Mouse (Mus musculus) kidney, embryonic 16.5 days (tissue): Measurements from ENCODE around the gene Kcnq1. TPM values are rescaled to one million over a fixed set of nuclear protein-coding genes. Genes with fewer than 3 reads are reported as not detected.

ENCODE experiments used
- ATAC-seq: fragments of 200-750 bp; cut with Nextera tagmentation; 2 replicates; pipeline ENCODE4 v1.8.0; 2017; ENCODE audit warnings: moderate TSS enrichment; ENCODE audit not compliant: low FRiP score, low TSS enrichment
- H3K27ac ChIP-seq: fragments of 300-500 bp; sonication (generic); 2 replicates; pipeline ENCODE4 v1.5.1; 2014; ENCODE audit warnings: low read length
- H3K27me3 ChIP-seq: fragments of 300-500 bp; sonication (generic); 2 replicates; pipeline ENCODE4 v1.6.1; 2014; ENCODE audit warnings: low read length, control low read depth, mixed read lengths; ENCODE audit not compliant: insufficient read depth
- H3K36me3 ChIP-seq: fragments of 300-500 bp; sonication (generic); 2 replicates; pipeline ENCODE4 v1.6.1; 2014; ENCODE audit warnings: low read length, control low read depth, mixed read lengths; ENCODE audit not compliant: insufficient read depth
- H3K4me1 ChIP-seq: fragments of 300-500 bp; sonication (generic); 2 replicates; pipeline ENCODE4 v1.6.1; 2014; ENCODE audit warnings: low read length, control low read depth, mixed read lengths; ENCODE audit not compliant: insufficient read depth
- H3K4me2 ChIP-seq: fragments of 300-500 bp; sonication (generic); replicated peaks from 2 replicates; pipeline ENCODE4 v1.6.1; 2014; ENCODE audit warnings: low read depth, low read length
- H3K4me3 ChIP-seq: fragments of 300-500 bp; sonication (generic); 2 replicates; pipeline ENCODE4 v1.5.1; 2014; ENCODE audit warnings: mild to moderate bottlenecking, low read length
- H3K9ac ChIP-seq: fragments of 300-500 bp; sonication (generic); replicated peaks from 2 replicates; pipeline ENCODE4 v1.6.1; 2014; ENCODE audit warnings: low read length
- H3K9me3 ChIP-seq: fragments of 300-500 bp; sonication (generic); 2 replicates; pipeline ENCODE4 v1.6.1; 2016; ENCODE audit warnings: low read length, control low read depth
- WGBS: fragments of 180-500 bp; shearing (Covaris S2); extraction: QIAGEN DNeasy Blood & Tissue Kit; methylation state at CpG from one replicate; pipeline ENCODE4 v1.1.7; 2014; 5-methylcytosine and 5-hydroxymethylcytosine counted together
- polyA plus RNA-seq: library from polyadenylated mRNA; unstranded; fragments of >200 nt; fragmentation: Nextera tagmentation; extraction: Ambion mirVana; gene quantifications from 2 replicates; pipeline ENCODE4 v1.2.1, GENCODE M21; 2015

Kcnq1 gene
- polyA plus RNA-seq, 1 experiment from 2014 or later: 9.8 TPM

DNA sequence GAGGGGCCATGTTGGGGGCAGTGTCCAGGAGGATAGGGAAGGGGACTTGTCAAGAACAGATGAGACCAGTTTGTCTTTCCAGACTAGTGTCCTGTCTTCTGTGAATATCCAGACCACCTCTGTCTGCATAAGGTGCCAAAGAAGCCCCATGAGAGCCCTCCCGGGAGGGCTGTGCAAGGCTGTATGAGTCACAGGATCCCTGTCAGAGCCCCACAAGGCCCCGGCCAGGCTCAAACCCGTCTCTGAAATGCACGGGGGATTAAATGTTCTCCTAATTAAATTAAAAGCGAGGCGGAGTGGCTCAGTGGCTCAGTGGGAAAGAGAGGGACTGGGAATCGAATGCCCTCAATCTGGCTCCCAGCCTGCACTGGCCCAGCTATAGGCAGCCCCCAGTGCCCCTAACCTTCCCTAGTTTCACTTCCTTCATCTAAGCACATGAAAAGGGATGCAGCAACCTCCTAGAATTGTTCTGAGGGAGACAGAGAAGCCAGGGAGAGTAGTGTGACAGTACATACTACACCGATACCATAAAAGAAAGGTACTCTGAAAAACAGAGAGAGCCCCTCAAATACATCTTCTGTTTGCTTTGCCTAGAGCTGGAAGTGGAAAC lies 159.8 kb downstream of the Kcnq1 start:
- Histone ChIP-seq H3K9me3 (no peaks in the 10 kb centered on the region), H3K9ac (no peak overlapping the region), H3K36me3 (no peaks in the 10 kb centered on the region; the same call in 1 of the 2 replicates), H3K4me1 (peaks cover 6% of the 10 kb centered on the region; the same call in 1 of the 2 replicates), H3K27me3 (no peaks in the 10 kb centered on the region), H3K4me2 (no peak overlapping the region), H3K4me3 (no peak overlapping the region), H3K27ac (no peak overlapping the region)
- ATAC-seq: no peak
- 61% methylated on average over 8 of the region's 8 CpGs for WGBS

- Histone ChIP-seq H3K27me3 (no peaks in the 10 kb centered on the region), H3K4me2 (no peak overlapping the region), H3K9me3 (no peaks in the 10 kb centered on the region), H3K4me1 (no peaks in the 10 kb centered on the region), H3K4me3 (no peak overlapping the region), H3K36me3 (peaks cover 8% of the 10 kb centered on the region), H3K27ac (no peak overlapping the region), H3K9ac (no peak overlapping the region)
- no peak for ATAC-seq
- WGBS: 87% methylated on average over 4 of the region's 4 CpGs
Observed at GRCm38 (mm10) chr7:143273747-143274146, 167.6 kb downstream of the Kcnq1 start.

GRCm38 (mm10) chr7:143275030-143275429 lies 168.9 kb downstream of the Kcnq1 start:
- Histone ChIP-seq H3K4me2 (no peak overlapping the region), H3K4me1 (no peaks in the 10 kb centered on the region), H3K27me3 (no peaks in the 10 kb centered on the region), H3K4me3 (no peak overlapping the region), H3K27ac (no peak overlapping the region), H3K9me3 (no peaks in the 10 kb centered on the region), H3K9ac (no peak overlapping the region), H3K36me3 (peaks cover 8% of the 10 kb centered on the region; the same call in 1 of the 2 replicates)
- WGBS: 80% methylated on average over 7 of the region's 7 CpGs
- ATAC-seq: no peak

GRCm38 (mm10) chr7:143283625-143284024 lies 177.5 kb downstream of the Kcnq1 start:
- no peaks in the 10 kb centered on the region for H3K36me3 ChIP-seq
- no peak overlapping the region for H3K4me3 ChIP-seq
- H3K27me3 ChIP-seq: no peaks in the 10 kb centered on the region
- 72% methylated on average over 2 of the region's 2 CpGs for WGBS
- no peak overlapping the region for H3K9ac ChIP-seq
- H3K4me2 ChIP-seq: no peak overlapping the region
- H3K27ac ChIP-seq: no peak overlapping the region
- no peak for ATAC-seq
- peaks cover 27% of the 10 kb centered on the region for H3K4me1 ChIP-seq
- no peaks in the 10 kb centered on the region for H3K9me3 ChIP-seq

GRCm38 (mm10) chr7:143284866-143285265 lies 178.7 kb downstream of the Kcnq1 start:
- Histone ChIP-seq H3K27ac (no peak overlapping the region), H3K27me3 (no peaks in the 10 kb centered on the region), H3K4me2 (no peak overlapping the region), H3K4me3 (no peak overlapping the region), H3K4me1 (peaks cover 33% of the 10 kb centered on the region), H3K36me3 (no peaks in the 10 kb centered on the region), H3K9ac (no peak overlapping the region), H3K9me3 (no peaks in the 10 kb centered on the region)
- 15% methylated on average over 1 of the region's 1 CpGs for WGBS
- ATAC-seq: no peak

DNA sequence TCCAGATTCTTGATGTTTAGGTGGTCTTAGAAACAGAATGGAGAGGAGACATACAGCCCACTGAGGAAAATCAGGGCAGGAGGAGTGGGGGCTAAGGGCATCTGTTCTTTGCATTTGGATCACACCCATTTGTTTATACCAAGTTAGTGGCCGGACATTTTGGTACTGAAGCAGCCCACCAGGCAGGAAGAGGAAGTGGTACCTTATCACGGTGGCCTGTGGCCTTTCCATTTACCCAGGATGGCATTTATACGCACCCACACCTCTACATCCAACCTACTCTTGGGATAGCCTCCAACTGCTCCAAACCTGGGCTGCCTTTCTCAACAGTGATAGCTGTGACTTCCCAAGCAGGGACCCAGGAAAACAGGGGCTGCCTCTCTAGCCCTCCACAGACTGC lies 179.3 kb downstream of the Kcnq1 start:
- Histone ChIP-seq H3K27me3 (no peaks in the 10 kb centered on the region), H3K4me3 (no peak overlapping the region), H3K27ac (no peak overlapping the region), H3K9ac (no peak overlapping the region), H3K4me2 (no peak overlapping the region), H3K9me3 (no peaks in the 10 kb centered on the region), H3K4me1 (peaks cover 33% of the 10 kb centered on the region), H3K36me3 (no peaks in the 10 kb centered on the region)
- no peak for ATAC-seq
- WGBS: 77% methylated on average over 3 of the region's 3 CpGs

DNA sequence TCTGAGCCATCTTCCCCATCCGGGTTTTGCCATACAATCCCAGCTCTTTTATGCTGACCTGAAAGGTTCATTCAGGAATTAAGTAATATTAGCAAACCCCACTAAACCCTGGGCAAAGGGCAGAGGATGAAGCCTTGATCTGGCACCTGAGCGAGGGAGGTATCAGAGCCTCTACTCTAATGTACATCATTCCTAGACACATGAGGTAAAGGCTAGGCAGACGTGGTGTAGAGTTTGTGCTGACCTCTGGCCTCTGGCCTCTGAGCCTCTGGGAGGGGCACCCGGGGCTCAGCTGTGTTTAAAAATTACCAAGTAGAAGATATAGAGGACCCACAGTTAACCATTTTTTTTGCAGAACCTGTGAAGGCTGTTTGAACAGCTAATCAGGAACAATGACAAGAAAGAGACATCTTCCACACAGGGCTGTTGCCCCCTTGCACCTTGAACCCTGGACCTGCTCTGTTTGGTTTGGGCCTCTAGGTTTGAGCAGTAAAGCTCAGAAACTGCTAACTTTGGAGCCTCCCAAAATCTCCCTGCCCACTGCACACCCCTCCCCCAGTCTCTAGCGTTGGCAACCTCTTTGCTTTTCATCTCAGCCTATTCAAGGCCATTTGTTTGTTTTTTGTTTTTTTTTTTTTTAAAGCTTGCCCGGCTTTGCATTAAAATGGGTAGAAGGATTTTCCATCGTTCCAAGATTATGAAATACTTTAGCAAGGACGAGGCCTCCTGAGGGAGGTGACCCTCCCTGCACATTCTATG lies 180.5 kb downstream of the Kcnq1 start:
- no peak overlapping the region for H3K9ac ChIP-seq
- H3K4me2 ChIP-seq: no peak overlapping the region
- no peaks in the 10 kb centered on the region for H3K27me3 ChIP-seq
- 42% methylated on average over 8 of the region's 8 CpGs for WGBS
- peaks cover 42% of the 10 kb centered on the region for H3K4me1 ChIP-seq
- H3K36me3 ChIP-seq: no peaks in the 10 kb centered on the region
- ATAC-seq: no peak
- H3K27ac ChIP-seq: no peak overlapping the region
- H3K4me3 ChIP-seq: no peak overlapping the region
- H3K9me3 ChIP-seq: no peaks in the 10 kb centered on the region

- WGBS: 57% methylated on average over 7 of the region's 7 CpGs
- no peak overlapping the region for H3K4me3 ChIP-seq
Observed at GRCm38 (mm10) chr7:143288135-143288534, 182.0 kb downstream of the Kcnq1 start.

GRCm38 (mm10) chr7:143289082-143289849 lies 183.1 kb downstream of the Kcnq1 start:
- Histone ChIP-seq H3K9ac (no peak overlapping the region), H3K27me3 (no peaks in the 10 kb centered on the region), H3K27ac (no peak overlapping the region), H3K36me3 (no peaks in the 10 kb centered on the region), H3K4me1 (peaks cover 35% of the 10 kb centered on the region), H3K4me3 (no peak overlapping the region), H3K4me2 (no peak overlapping the region), H3K9me3 (no peaks in the 10 kb centered on the region)
- WGBS: 46% methylated on average over 3 of the region's 3 CpGs
- ATAC-seq: no peak

More at GRCm38 (mm10) chr7:143288135-143288534, 182.0 kb downstream of the Kcnq1 start:
- no peak overlapping the region for H3K4me2 ChIP-seq
- no peak overlapping the region for H3K9ac ChIP-seq
- peak; percentile 12; the same call in 1 of the 2 replicates for ATAC-seq
- H3K9me3 ChIP-seq: no peaks in the 10 kb centered on the region
- H3K4me1 ChIP-seq: peaks cover 44% of the 10 kb centered on the region
- H3K27me3 ChIP-seq: no peaks in the 10 kb centered on the region
- no peaks in the 10 kb centered on the region for H3K36me3 ChIP-seq
- H3K27ac ChIP-seq: no peak overlapping the region
